Mouse (Mus musculus) embryonic fibroblast, embryonic 13.5 days (primary cell): ENCODE data around the gene Prkcz.

Experiments used
- CTCF ChIP-seq: IDR thresholded peaks from 2 replicates; pipeline ENCODE4 v1.5.1; 2011; ENCODE audit warnings: mild to moderate bottlenecking, control low read depth, low read length, moderate library complexity, borderline replicate concordance; ENCODE audit not compliant: insufficient read depth
- POLR2A ChIP-seq: IDR thresholded peaks from 2 replicates; pipeline ENCODE4 v1.6.1; 2011; ENCODE audit warnings: low read depth, mild to moderate bottlenecking, control low read depth, low read length, moderate library complexity

- TF ChIP-seq CTCF (no peak), POLR2A (peak; percentile 43)
These were observed 110.6 kb downstream of the Prkcz start for GRCm38 (mm10) chr4:155250361-155251117.
